Mouse (Mus musculus): ENCODE data around the gene Mbtd1.
A peak's percentile ranks its signal among the peaks of the same experiment; 100 is the strongest.

Mbtd1 gene

GRCm38 (mm10) chr11:93987026-93987425 lies 101.4 kb downstream of the Mbtd1 start:
- DNase-seq (ENCODE audit: low read depth, low spot score) = no peak

- no peak for DNase-seq (ENCODE audit: low read depth, low spot score)
Observed at GRCm38 (mm10) chr11:93987625-93988327, 102.1 kb downstream of the Mbtd1 start.

- no peak for DNase-seq (ENCODE audit: low read depth, low spot score)
Observed at GRCm38 (mm10) chr11:93988328-93989062, 102.8 kb downstream of the Mbtd1 start.

GRCm38 (mm10) chr11:93994531-93994930 lies 108.9 kb downstream of the Mbtd1 start:
- no peak for DNase-seq (ENCODE audit: low read depth, low spot score)

- peak; percentile 89 for DNase-seq (ENCODE audit: low read depth, low spot score)
Observed at GRCm38 (mm10) chr11:93995111-93995719, 109.6 kb downstream of the Mbtd1 start.

GRCm38 (mm10) chr11:93995720-93996305 lies 110.2 kb downstream of the Mbtd1 start, which contains the start of gene Spag9:
Spag9 (plus strand) TSS chr11:93996091.
- peak; percentile 97 for DNase-seq (ENCODE audit: low read depth, low spot score)
